Mouse (Mus musculus) c-Kit-positive CD71-positive TER-119-negative erythroid progenitor cells, embryonic 14.5 days (primary cell): ENCODE data around the gene Ankrd28.
"Not testable (repeated sequence)": the region's sequence is repeated elsewhere in the genome, so short reads cannot be mapped to it uniquely, and the experiment has no call there.

ENCODE experiments used
- DNase-seq: peaks from one replicate; pipeline ENCODE4 v3.0.0-alpha.2; 2013; ENCODE audit warnings: low read depth

Gene Ankrd28

DNA sequence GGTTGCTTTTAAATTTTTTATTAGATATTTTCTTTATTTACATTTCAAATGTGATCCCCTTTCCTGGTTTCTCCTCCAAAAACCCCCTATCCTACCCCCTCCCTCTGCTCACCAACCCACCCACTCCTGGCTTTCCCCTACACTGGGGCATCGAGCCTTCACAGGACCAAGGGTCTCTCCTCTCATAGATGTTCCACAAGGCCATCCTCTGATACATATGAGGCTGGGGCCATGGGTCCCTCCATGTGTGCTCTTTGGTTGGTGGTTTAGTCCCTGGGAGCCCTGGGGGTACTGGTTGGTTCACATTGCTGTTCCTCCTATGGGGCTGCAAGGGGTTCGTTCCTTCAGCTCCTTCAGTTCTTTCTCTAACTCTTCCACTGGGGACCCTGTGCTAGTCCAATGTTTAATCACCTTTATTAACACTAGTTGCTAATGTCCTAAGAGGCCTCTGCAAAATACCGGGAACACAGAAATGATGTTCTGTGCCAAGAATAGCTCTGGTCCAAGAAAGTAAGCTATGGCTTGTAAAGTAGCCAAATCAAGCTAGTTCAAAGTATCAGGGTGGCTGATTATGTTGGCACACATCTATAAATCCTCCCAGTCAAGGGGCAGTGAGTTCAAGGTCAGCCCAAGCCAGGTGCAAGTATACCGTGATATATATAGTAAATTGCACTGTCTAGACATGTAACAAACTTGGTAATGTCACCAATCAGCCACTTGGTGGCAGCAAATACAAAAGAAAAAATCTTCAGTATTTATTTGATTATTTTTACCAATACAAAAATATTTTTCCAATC, 36.3 kb downstream of the Ankrd28 start:
- DNase-seq, result peak; percentile 41

- DNase-seq, result peak; percentile 49
These were observed 39.7 kb downstream of the Ankrd28 start for GRCm38 (mm10) chr14:31790797-31791196.

GRCm38 (mm10) chr14:31786906-31787305, 43.5 kb downstream of the Ankrd28 start:
- no peak for DNase-seq

GRCm38 (mm10) chr14:31785681-31786080, 44.8 kb downstream of the Ankrd28 start:
- peak; percentile 70 for DNase-seq

DNA sequence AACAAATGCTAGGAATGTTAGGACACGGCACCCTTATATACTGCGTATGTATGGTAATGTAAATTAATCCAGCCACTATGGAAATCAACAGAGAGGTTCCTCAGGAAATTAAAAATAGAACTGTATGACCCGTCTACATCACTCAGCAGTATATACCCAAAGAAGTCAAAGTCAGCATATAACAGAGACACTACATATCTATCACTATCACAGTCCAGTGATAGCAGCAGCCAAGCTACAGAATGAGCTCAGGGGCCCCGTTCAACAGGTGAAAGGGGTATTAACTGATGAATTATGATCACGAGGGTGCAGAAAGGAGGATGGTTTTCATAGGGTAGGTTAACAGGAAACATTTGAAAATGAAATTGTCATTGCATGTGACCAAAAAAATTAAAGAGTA, 45.5 kb downstream of the Ankrd28 start:
- no peak for DNase-seq

- DNase-seq, result peak; percentile 46
These were observed 49.0 kb downstream of the Ankrd28 start for GRCm38 (mm10) chr14:31781309-31782049.

- DNase-seq, result no peak
These were observed 49.8 kb downstream of the Ankrd28 start for GRCm38 (mm10) chr14:31780412-31781233.

GRCm38 (mm10) chr14:31773518-31773917, 56.9 kb downstream of the Ankrd28 start:
- DNase-seq, result no peak

GRCm38 (mm10) chr14:31772251-31772650, 58.2 kb downstream of the Ankrd28 start:
- no peak for DNase-seq

DNA sequence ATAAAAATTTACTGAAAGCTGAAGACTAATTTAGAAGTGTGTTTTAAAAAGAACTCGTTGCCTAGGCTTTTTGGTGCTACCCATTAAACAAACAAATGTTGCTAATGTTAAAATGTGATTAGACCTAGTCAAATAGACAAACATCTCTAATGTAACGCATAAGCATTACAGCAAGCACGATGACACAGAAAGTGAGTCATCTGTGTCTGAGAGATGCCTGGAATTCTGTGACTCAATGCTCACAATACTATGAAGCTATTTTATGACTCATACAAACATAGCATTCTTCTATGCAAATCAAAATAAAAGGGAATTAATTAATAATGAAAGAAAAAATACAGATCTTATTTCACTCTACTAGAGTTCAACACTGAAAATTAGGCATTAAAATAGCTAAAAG, 61.9 kb downstream of the Ankrd28 start:
- no peak for DNase-seq

DNA sequence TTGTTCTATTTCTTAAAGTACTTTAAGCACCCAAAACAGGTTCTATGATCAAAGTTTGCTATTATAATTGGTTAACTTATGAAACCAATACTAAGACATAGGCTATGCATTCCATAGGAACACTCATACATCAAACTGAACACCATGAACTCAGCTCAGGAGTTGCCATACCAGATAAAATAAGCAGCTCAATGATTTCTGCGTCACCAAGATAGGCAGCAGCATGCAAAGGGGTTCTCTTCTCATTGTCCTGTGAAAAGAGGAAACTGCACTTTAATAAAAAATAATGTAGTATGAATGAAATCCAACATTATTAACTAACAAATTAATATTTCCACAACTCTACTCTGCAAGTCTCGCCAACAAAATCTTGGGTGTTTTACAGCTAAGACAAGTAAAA, 66.4 kb downstream of the Ankrd28 start:
- no peak for DNase-seq

GRCm38 (mm10) chr14:31761727-31762126, 68.7 kb downstream of the Ankrd28 start:
- DNase-seq, result no peak

GRCm38 (mm10) chr14:31759195-31759594, 71.3 kb downstream of the Ankrd28 start:
- no peak for DNase-seq

DNA sequence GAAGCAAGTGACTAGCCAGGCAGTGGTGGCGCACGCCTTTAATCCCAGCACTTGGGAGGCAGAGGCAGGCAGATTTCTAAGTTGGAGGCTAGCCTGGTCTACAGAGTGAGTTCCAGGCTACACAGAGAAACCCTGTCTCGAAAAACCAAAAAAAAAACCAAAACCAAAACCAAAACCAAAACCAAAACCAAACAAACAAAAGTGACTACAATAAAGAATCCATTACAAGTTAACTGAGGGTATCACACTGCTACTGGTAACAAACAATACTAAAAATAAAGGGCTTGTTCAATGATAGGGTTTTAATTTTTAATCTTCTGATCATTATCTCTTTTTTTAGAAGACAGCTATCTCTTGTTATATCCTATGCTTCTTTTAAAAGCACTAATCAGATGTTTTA, 72.0 kb downstream of the Ankrd28 start:
- not testable (repeated sequence) for DNase-seq

DNA sequence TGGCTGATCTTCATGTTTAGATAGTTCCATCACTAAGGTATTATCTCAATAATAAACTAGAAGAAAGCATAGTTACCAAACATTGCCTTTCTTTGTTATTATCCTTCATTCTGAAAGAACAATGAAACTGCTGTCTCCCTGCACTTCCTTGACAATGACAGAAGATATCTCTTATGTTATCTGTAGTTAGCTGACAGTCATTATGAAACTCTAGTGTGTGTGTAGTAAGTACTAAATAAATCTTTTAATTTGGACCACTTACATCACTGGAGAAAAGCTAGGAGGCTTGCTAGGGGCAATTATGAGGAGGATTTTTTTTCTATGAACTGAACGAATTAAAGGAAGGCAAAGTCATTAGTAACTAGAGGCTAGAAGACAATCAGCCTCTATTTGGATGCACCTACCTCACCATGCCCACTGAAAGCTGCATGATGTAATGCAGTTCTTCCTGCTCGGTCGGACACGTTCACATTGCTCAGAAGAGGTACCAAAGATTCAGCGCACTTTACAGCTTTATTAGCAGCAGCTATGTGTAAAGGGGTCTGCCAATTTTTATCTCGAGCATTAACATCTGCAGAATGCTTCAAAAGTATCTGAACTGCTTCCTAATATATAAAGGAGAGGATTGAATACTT, 82.1 kb downstream of the Ankrd28 start:
- DNase-seq, result no peak

GRCm38 (mm10) chr14:31742523-31742922, 87.9 kb downstream of the Ankrd28 start:
- no peak for DNase-seq

DNA sequence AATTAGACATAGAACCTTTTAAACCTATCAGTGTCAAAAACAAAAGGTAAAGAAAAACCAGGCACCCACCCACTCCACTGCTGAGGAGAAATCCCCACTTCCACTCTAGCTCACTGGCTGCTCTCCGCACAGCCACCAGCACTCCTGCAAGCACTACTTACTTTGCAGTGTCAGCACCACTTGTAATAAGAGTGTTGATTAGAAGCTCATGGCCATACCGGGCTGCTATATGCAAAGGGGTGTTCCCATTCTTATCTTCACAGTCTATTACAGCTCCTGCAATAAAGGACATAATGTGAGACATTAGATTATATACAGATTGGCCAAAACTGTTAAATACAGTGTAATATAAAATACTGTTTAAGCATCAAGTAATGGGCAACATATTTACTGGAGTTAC, 95.6 kb downstream of the Ankrd28 start:
- no peak for DNase-seq

DNA sequence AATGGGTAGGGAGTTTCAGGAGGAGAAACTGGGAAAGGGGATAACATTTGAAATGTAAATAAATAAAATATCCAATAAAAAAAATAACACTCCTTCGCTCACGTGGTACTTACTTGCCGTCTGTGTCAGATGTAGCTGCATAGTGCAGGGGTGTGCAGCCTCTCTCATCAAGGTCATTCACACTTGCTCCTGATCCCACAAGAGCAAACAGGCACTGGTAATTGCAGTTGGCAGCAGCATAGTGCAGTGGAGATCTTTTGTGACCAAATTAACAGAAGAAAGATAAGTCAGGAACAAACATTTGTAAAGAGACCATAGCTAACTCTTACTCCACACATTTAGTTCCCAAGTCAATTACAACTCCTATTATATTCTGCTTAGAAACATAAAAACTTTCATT, 102.9 kb downstream of the Ankrd28 start:
- no peak for DNase-seq

DNA sequence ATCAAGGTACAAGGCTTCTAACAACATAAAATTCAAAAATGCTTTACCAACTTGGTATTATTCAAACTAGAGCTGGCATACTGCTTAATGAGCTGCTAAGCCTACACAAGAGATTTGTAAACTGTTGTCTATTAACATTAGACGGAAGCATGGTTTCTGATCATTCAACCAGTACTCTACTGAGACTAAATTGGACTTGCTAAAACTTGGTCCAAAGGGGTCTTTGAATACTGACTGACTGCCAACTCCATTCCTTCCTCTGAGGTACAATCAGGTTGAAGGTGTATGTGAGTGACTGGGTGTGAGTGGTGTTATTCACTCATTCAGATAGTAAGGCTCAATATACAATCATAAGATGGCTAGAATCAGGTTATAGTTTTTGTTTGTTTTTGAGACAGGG, 107.7 kb downstream of the Ankrd28 start:
- no peak for DNase-seq

DNA sequence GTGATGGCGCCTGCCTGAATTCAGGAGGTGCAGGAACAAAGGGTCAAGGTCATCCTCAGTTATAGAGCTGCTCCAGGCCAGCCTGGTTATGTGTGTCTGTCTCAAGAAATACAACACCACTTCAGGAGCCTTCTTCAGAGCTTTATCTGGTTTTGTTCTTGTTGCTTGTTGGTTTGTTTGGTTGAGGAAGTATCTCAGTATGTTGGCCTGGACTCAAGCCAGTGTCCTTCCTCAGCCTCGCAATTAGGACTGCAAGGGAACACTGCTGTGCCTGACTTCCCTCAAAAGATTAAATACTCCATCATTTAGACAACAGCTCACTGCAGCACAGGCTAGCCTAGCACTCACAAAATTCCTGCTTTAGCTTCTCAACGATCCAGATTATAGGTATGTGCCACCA, 109.2 kb downstream of the Ankrd28 start:
- DNase-seq, result no peak

- no peak for DNase-seq
These were observed 112.1 kb downstream of the Ankrd28 start for GRCm38 (mm10) chr14:31718332-31718731.

GRCm38 (mm10) chr14:31717360-31717759, 113.1 kb downstream of the Ankrd28 start:
- no peak for DNase-seq
